Mouse (Mus musculus): ENCODE results near the gene Gm20767.
"Not testable (repeated sequence)": the region's sequence is repeated elsewhere in the genome, so short reads cannot be mapped to it uniquely, and the experiment has no call there.

DNA sequence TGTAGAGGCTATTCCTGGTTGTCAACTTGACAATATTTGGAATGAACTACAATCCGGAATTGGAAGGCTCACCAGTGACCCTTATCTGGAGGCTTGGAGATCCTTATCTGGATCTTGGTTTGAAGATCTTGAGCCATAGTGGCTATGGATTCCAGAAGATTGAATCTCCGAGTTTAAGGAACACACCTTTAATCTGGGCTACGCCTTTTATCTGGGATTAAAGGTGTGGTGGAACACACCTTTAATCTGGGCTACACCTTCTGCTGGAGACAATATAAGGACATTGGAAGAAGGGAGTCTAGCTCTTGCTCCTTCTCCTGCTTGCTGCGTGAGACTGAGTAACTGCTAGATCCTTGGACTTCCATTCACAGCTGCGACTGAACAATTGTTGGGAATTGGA, at the start of gene Gm20767:
- not testable (repeated sequence) for TF ChIP-seq GATA1 (IDR thresholded peaks at IDR 0.05; ENCODE audit: borderline replicate concordance, low read length); FLI1 (IDR thresholded peaks at IDR 0.05; ENCODE audit: low read length)
